Mouse (Mus musculus) induced T-regulatory cell, adult 2 months (primary cell): Measurements from ENCODE around the gene Gm42906.
A peak's percentile ranks its signal among the peaks of the same experiment; 100 is the strongest.

ENCODE experiments used
- DNase-seq: peaks from one replicate; pipeline ENCODE4 v3.0.0-alpha.2; 2012; ENCODE audit warnings: low read depth

Gm42906 gene

GRCm38 (mm10) chr5:151108291-151108897 lies 319.6 kb downstream of the Gm42906 start:
- DNase-seq: no peak

GRCm38 (mm10) chr5:151106841-151107240 lies 321.1 kb downstream of the Gm42906 start:
- DNase-seq: no peak

- DNase-seq: no peak
Observed at GRCm38 (mm10) chr5:151105054-151105971, 322.6 kb downstream of the Gm42906 start.

GRCm38 (mm10) chr5:151104354-151105053 lies 323.5 kb downstream of the Gm42906 start:
- DNase-seq: no peak

- DNase-seq: no peak
Observed at GRCm38 (mm10) chr5:151103284-151103683, 324.7 kb downstream of the Gm42906 start.

- peak; percentile 8 for DNase-seq
Observed at GRCm38 (mm10) chr5:151102262-151102661, 325.7 kb downstream of the Gm42906 start.

- DNase-seq: no peak
Observed at GRCm38 (mm10) chr5:151096012-151096411, 332.0 kb downstream of the Gm42906 start.

GRCm38 (mm10) chr5:151092886-151093665 lies 334.9 kb downstream of the Gm42906 start:
- no peak for DNase-seq

- DNase-seq: no peak
Observed at GRCm38 (mm10) chr5:151090996-151091395, 337.0 kb downstream of the Gm42906 start.

- no peak for DNase-seq
Observed at GRCm38 (mm10) chr5:151089201-151089600, 338.8 kb downstream of the Gm42906 start.

GRCm38 (mm10) chr5:151086425-151087202 lies 341.3 kb downstream of the Gm42906 start:
- no peak for DNase-seq

GRCm38 (mm10) chr5:151085749-151086148 lies 342.2 kb downstream of the Gm42906 start:
- no peak for DNase-seq

GRCm38 (mm10) chr5:151080276-151080675 lies 347.7 kb downstream of the Gm42906 start:
- no peak for DNase-seq

- DNase-seq: no peak
Observed at GRCm38 (mm10) chr5:151077953-151078352, 350.0 kb downstream of the Gm42906 start.

GRCm38 (mm10) chr5:151076917-151077316 lies 351.0 kb downstream of the Gm42906 start:
- no peak for DNase-seq

GRCm38 (mm10) chr5:151074282-151074681 lies 353.7 kb downstream of the Gm42906 start:
- DNase-seq: no peak

GRCm38 (mm10) chr5:151071430-151071829 lies 356.5 kb downstream of the Gm42906 start:
- DNase-seq: no peak

GRCm38 (mm10) chr5:151070896-151071295 lies 357.1 kb downstream of the Gm42906 start:
- DNase-seq: no peak

- DNase-seq: no peak
Observed at GRCm38 (mm10) chr5:151069569-151069968, 358.4 kb downstream of the Gm42906 start.

GRCm38 (mm10) chr5:151066016-151066415 lies 361.9 kb downstream of the Gm42906 start:
- DNase-seq: no peak

- DNase-seq: no peak
Observed at GRCm38 (mm10) chr5:151065228-151065627, 362.7 kb downstream of the Gm42906 start.
